Mouse (Mus musculus) testis, adult 2 months (tissue): Measurements from ENCODE around the gene Cul4a.

Experiments used
- CTCF ChIP-seq: fragments of 200-500 bp; IDR thresholded peaks from 2 replicates; pipeline ENCODE4 v1.5.1; 2012; ENCODE audit warnings: low read depth, mild to moderate bottlenecking, inconsistent platforms, low read length, moderate library complexity; ENCODE audit not compliant: control insufficient read depth, insufficient read depth, insufficient replicate concordance
- POLR2A ChIP-seq: fragments of 200-500 bp; IDR thresholded peaks from 2 replicates; pipeline ENCODE4 v1.6.1; 2012; ENCODE audit warnings: low read depth, mild to moderate bottlenecking, inconsistent platforms, low read length, moderate library complexity; ENCODE audit not compliant: control insufficient read depth

DNA sequence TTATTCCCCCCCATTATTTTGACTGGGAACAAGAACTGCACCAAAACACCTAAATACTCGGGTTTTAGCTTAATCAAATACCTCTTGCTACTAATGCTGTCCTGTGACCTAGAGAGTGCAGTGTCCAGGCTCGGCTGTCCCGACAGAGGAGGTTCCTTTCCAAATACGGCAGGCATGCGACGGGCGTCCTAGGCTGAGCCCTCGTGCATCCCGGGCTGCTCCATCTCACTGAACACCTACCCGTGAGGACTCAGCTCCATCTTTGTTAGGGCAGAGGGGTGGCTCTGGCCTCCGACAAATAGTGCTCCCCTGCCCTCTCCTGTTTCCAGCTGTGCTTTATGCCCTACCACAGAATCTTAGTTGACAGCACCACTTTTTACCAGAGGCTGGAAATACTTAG lies 6.5 kb downstream of the Cul4a start:
- TF ChIP-seq POLR2A (no peak), CTCF (no peak)
